Mouse (Mus musculus) liver, postnatal 0 days (tissue): ENCODE results near the gene Tcte1. TPM values are rescaled to one million over a fixed set of nuclear protein-coding genes. Genes with fewer than 3 reads are reported as not detected.

Source experiments
- ATAC-seq: fragments of 200-750 bp; cut with Nextera tagmentation; 2 replicates; pipeline ENCODE4 v1.8.0; 2017; ENCODE audit warnings: mild to moderate bottlenecking, moderate library complexity
- DNase-seq: peaks from one replicate; pipeline ENCODE4 v3.0.0-alpha.2; 2016
- H3K27ac ChIP-seq: fragments of 300-500 bp; sonication (generic); 2 replicates; pipeline ENCODE4 v1.5.1; 2014; ENCODE audit warnings: antibody characterized with exemption, moderate library complexity, mild to moderate bottlenecking, low read depth
- H3K27me3 ChIP-seq: fragments of 300-500 bp; sonication (generic); 2 replicates; pipeline ENCODE4 v1.6.1; 2014; ENCODE audit warnings: low read length, control low read depth, mixed read lengths; ENCODE audit not compliant: insufficient read depth
- H3K36me3 ChIP-seq: fragments of 300-500 bp; sonication (generic); replicated peaks from 2 replicates; pipeline ENCODE4 v1.6.1; 2014; ENCODE audit warnings: mild to moderate bottlenecking, control low read depth, low read length, moderate library complexity, mixed read lengths; ENCODE audit not compliant: insufficient read depth
- H3K4me1 ChIP-seq: fragments of 300-500 bp; sonication (generic); 2 replicates; pipeline ENCODE4 v1.6.1; 2014; ENCODE audit warnings: antibody characterized with exemption, mild to moderate bottlenecking, control low read depth; ENCODE audit not compliant: insufficient read depth
- H3K4me2 ChIP-seq: fragments of 300-500 bp; sonication (generic); 2 replicates; pipeline ENCODE4 v1.6.1; 2014; ENCODE audit warnings: low read depth, mild to moderate bottlenecking, low read length, moderate library complexity, mixed read lengths
- H3K4me3 ChIP-seq: fragments of 300-500 bp; sonication (generic); 2 replicates; pipeline ENCODE4 v1.5.1; 2014; ENCODE audit warnings: low read depth, low read length
- H3K9ac ChIP-seq: fragments of 300-500 bp; sonication (generic); replicated peaks from 2 replicates; pipeline ENCODE4 v1.6.1; 2014; ENCODE audit warnings: mild to moderate bottlenecking, moderate library complexity
- H3K9me3 ChIP-seq: fragments of 300-500 bp; sonication (generic); 2 replicates; pipeline ENCODE4 v1.6.1; 2016; ENCODE audit warnings: mild to moderate bottlenecking, control low read depth, low read length, mixed read lengths
- CTCF ChIP-seq: sonication (generic); IDR thresholded peaks from 2 replicates; pipeline ENCODE4 v1.5.1; 2016; ENCODE audit warnings: antibody characterized with exemption, low read depth
- EP300 ChIP-seq: IDR thresholded peaks from 2 replicates; pipeline ENCODE4 v1.6.1; 2016; ENCODE audit warnings: antibody characterized with exemption, low read depth, mild to moderate bottlenecking
- WGBS: fragments of 180-500 bp; shearing (Covaris S2); extraction: QIAGEN DNeasy Blood & Tissue Kit; methylation state at CpG from one replicate; pipeline ENCODE4 v1.1.7; 2014; ENCODE audit not compliant: insufficient replicate concordance; 5-methylcytosine and 5-hydroxymethylcytosine counted together
- polyA plus RNA-seq: library from polyadenylated mRNA; unstranded; fragments of >200 nt; fragmentation: Nextera tagmentation; extraction: Ambion mirVana; gene quantifications from 2 replicates; pipeline ENCODE4 v1.2.1, GENCODE M21; 2015

Tcte1 gene
- polyA plus RNA-seq, 1 experiment from 2014 or later, result not detected

DNA sequence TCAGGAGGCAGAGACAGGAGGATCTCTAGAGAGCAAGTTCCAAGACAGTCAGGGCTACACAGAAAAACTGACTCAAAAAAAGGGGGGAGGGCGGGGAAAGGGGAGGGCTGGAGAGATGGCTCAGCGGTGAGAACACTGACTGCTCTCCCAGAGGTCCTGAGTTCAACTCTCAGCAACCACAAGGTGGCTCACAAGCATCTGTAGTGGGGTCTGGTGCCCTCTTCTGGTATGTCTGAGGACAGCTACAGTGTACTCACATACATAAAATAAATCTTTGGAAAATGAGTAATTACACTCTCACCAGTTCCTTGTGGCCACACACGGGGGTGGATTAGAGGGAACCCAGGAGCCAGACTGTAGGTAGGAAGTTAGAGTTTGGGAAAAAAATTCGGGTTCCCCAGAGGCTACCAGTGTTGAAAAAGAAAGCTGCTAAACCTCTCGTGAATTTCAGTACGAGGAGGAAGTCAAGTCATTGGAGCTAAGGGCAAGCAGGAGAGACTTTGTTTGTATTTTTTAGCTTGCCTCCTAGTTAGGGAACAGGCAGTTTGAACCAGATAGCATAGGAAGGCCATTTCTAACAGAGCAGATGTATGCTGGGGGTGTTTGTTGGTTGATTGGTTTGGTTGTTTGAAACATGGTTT lies 59.6 kb downstream of the Tcte1 start:
- ATAC-seq (no peak), DNase-seq (no peak)
- TF ChIP-seq CTCF, result peak; percentile 90
- TF ChIP-seq EP300, result no peak
- Histone ChIP-seq H3K27ac (peak overlapping the region; percentile 74), H3K4me2 (peak overlapping the region; percentile 36), H3K4me1 (peaks cover 45% of the 10 kb centered on the region), H3K27me3 (no peaks in the 10 kb centered on the region), H3K4me3 (no peak overlapping the region), H3K36me3 (peaks cover 23% of the 10 kb centered on the region), H3K9me3 (no peaks in the 10 kb centered on the region), H3K9ac (no peak overlapping the region)
- WGBS, result 40% methylated on average over 6 of the region's 6 CpGs

- H3K27me3 ChIP-seq, result no peaks in the 10 kb centered on the region
- H3K9me3 ChIP-seq, result no peaks in the 10 kb centered on the region
- peak overlapping the region; percentile 74 for H3K27ac ChIP-seq
- H3K4me1 ChIP-seq, result peaks cover 45% of the 10 kb centered on the region
- peak overlapping the region; percentile 18; the same call in 1 of the 2 replicates for H3K4me2 ChIP-seq
- H3K4me3 ChIP-seq, result no peak overlapping the region
- peak; percentile 26 for ATAC-seq
- TF ChIP-seq EP300, result no peak
- no peak for TF ChIP-seq CTCF
- WGBS, result 44% methylated on average over 11 of the region's 12 CpGs
- peak; percentile 68 for DNase-seq
- H3K36me3 ChIP-seq, result peaks cover 37% of the 10 kb centered on the region
- H3K9ac ChIP-seq, result 0 out of 2 replicates have a peak overlapping the region, but pooled peaks have one; percentile 31
Observed at GRCm38 (mm10) chr17:45584096-45584896, 61.1 kb downstream of the Tcte1 start.

- Histone ChIP-seq H3K36me3 (peaks cover 45% of the 10 kb centered on the region), H3K27ac (peak overlapping the region; percentile 74), H3K4me2 (peak overlapping the region; percentile 18; the same call in 1 of the 2 replicates), H3K9me3 (no peaks in the 10 kb centered on the region), H3K9ac (no peak overlapping the region), H3K4me3 (no peak overlapping the region), H3K4me1 (peaks cover 50% of the 10 kb centered on the region), H3K27me3 (no peaks in the 10 kb centered on the region)
- WGBS, result 35% methylated on average over 14 of the region's 14 CpGs
- peak; percentile 80 for DNase-seq
- ATAC-seq, result peak; percentile 46
- TF ChIP-seq CTCF (peak; percentile 94), EP300 (no peak)
Observed at GRCm38 (mm10) chr17:45584939-45585678, 61.9 kb downstream of the Tcte1 start.

- H3K27ac ChIP-seq, result peak overlapping the region; percentile 74
- ATAC-seq, result no peak
- DNase-seq, result no peak
- H3K9me3 ChIP-seq, result no peaks in the 10 kb centered on the region
- H3K4me2 ChIP-seq, result no peak overlapping the region
- TF ChIP-seq CTCF (no peak), EP300 (no peak)
- no peak overlapping the region for H3K9ac ChIP-seq
- peaks cover 55% of the 10 kb centered on the region for H3K4me1 ChIP-seq
- WGBS, result 77% methylated on average over 23 of the region's 23 CpGs
- H3K36me3 ChIP-seq, result peaks cover 53% of the 10 kb centered on the region
- no peak overlapping the region for H3K4me3 ChIP-seq
- H3K27me3 ChIP-seq, result no peaks in the 10 kb centered on the region
Observed at GRCm38 (mm10) chr17:45585725-45586448, 62.7 kb downstream of the Tcte1 start.

- Histone ChIP-seq H3K9ac (no peak overlapping the region), H3K27me3 (no peaks in the 10 kb centered on the region), H3K4me2 (no peak overlapping the region), H3K36me3 (peaks cover 57% of the 10 kb centered on the region), H3K4me3 (no peak overlapping the region), H3K27ac (peak overlapping the region; percentile 74; the same call in 1 of the 2 replicates), H3K4me1 (peaks cover 52% of the 10 kb centered on the region), H3K9me3 (no peaks in the 10 kb centered on the region)
- WGBS, result 91% methylated on average over 3 of the region's 3 CpGs
- ATAC-seq (no peak), DNase-seq (peak; percentile 65)
- no peak for TF ChIP-seq EP300
- peak; percentile 77 for TF ChIP-seq CTCF
Observed at GRCm38 (mm10) chr17:45586449-45586837, 63.2 kb downstream of the Tcte1 start.
